Mouse (Mus musculus) right cerebral cortex, adult 18-20 months (tissue): ENCODE measurements around the gene Ankrd42.

Source experiments
- DNase-seq: peaks from one replicate; pipeline ENCODE4 v3.0.0; 2022; ENCODE audit warnings: mixed read lengths

The Ankrd42 gene

GRCm38 (mm10) chr7:92560986-92561876, 75.7 kb downstream of the Ankrd42 start, which contains the start of gene Ccdc90b:
TSS of gene Ccdc90b (plus strand) at chr7:92561149.
- peak; percentile 95 for DNase-seq

DNA sequence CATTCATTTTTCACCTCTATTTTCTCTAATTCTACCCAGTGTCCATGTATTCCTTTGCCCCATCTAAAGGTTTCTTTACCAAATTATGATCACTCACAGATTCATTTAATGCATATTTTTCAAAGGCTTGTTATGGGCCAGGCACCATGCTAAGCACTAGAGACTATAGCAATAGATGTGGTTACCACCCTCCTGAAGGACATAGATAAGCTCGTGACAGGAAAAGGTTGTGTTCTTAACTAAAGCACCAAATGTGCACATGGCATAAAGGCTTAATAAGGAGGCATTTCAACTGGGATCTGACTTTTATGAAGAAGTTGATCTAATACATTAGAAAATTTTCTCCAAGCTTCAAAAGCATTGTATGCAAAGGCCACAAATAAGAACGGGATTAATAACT, 78.2 kb downstream of the Ankrd42 start:
- DNase-seq, result no peak

GRCm38 (mm10) chr7:92550990-92551392, 86.0 kb downstream of the Ankrd42 start:
- DNase-seq, result peak; percentile 23

- no peak for DNase-seq
Observed at GRCm38 (mm10) chr7:92550248-92550989, 86.5 kb downstream of the Ankrd42 start.

DNA sequence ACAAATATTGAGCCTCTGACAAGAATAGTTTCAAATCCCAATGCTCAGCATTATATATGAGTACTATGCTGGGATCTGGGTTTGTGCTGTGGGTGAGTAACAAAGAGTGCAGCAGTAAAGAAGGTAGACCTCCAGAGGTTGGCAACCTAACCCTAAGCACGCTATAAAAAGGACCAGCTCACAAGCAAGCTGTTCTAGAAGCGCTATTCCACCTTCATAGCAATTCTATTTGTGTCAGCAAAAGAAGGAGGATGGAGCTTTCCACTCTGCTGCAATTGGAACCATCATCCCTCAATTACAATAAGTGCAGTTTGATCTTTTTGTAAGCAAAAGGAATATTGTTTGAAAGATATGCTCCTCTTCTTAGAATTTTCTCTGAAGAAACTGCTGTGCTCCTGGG, 90.2 kb downstream of the Ankrd42 start:
- no peak for DNase-seq

GRCm38 (mm10) chr7:92532351-92533036, 104.4 kb downstream of the Ankrd42 start:
- no peak for DNase-seq
